Mouse (Mus musculus) G1E (cell line): ENCODE results near the gene Clrn1.

Source experiments
- CTCF ChIP-seq: IDR thresholded peaks from 2 replicates; pipeline ENCODE4 v1.5.1; 2012; ENCODE audit warnings: low read depth, low read length, inconsistent platforms, mixed read lengths
- GATA1 ChIP-seq: IDR thresholded peaks from 2 replicates; pipeline ENCODE4 v1.6.1; 2012; ENCODE audit warnings: borderline replicate concordance, low read length, inconsistent platforms, mixed read lengths
- TAL1 ChIP-seq: conservative IDR thresholded peaks from 2 replicates; pipeline ENCODE4 v1.6.1; 2012; ENCODE audit warnings: low read depth, low read length, inconsistent platforms, mixed read lengths

GRCm38 (mm10) chr3:58809111-58809915, 75.8 kb downstream of the Clrn1 start:
- TF ChIP-seq CTCF (no peak), TAL1 (no peak), GATA1 (no peak)
